Mouse (Mus musculus): ENCODE results near the gene Ndst2.
A peak's percentile ranks its signal among the peaks of the same experiment; 100 is the strongest.

Gene Ndst2

DNA sequence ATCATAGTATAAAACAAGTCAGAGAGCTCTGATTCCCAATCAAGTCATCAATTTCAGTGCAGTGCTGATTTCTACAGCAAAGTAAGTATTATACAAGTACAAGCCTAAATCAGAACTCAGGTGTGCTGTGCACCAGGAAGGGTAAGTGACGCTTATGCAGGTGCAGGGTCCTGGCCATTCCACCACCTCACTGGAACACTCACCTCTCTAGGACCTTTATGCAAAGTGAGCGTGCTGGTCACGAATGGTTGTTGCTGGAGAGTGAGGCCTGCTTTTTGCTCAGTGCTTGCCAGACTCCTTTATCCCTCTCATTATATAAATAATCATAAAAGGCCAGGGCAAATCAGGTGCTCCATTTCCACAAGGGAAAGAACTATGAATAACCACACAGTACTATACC is 34.0 kb downstream of the Ndst2 start:
- no peak for DNase-seq (ENCODE audit: low read depth, low spot score)

DNA sequence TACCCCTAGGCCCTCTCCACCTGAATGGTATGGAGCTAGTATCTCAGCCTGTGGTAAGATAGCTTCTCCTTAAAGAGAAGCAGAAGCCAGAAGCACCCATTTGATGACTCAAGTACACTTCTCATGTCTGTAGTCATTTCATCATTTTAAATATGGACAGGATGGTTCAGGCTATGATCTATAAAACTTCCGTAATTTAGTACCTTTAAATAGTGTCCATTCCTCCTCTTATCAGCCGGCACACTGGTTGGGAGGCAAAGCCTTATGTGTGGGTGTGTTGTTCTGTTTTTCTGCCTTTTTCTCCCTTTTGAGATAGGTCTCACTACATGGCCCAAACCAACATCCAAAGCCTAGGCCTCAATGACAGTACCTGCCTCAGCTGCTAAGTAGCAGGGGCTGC is 35.8 kb downstream of the Ndst2 start:
- DNase-seq (ENCODE audit: low read depth, low spot score), result no peak

DNA sequence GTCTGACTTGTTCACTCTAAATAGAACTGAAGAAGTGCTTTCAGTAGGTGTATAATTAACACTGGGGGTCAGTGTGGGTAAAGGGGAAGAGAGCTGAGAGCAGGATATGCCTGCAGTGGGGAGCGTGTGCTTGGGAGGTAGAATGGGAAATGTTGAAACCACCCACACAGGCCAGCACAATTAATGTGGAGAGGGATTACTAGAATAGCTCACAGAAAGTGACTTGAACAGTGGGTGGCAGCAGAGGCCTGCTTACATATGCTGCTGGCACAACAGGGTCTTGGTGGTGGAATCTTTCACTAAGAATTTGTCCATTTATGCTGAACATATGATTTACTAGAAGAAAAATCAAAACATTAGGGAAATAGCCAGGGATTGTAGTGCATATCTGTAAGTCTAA is 37.4 kb downstream of the Ndst2 start:
- no peak for DNase-seq (ENCODE audit: low read depth, low spot score)

DNA sequence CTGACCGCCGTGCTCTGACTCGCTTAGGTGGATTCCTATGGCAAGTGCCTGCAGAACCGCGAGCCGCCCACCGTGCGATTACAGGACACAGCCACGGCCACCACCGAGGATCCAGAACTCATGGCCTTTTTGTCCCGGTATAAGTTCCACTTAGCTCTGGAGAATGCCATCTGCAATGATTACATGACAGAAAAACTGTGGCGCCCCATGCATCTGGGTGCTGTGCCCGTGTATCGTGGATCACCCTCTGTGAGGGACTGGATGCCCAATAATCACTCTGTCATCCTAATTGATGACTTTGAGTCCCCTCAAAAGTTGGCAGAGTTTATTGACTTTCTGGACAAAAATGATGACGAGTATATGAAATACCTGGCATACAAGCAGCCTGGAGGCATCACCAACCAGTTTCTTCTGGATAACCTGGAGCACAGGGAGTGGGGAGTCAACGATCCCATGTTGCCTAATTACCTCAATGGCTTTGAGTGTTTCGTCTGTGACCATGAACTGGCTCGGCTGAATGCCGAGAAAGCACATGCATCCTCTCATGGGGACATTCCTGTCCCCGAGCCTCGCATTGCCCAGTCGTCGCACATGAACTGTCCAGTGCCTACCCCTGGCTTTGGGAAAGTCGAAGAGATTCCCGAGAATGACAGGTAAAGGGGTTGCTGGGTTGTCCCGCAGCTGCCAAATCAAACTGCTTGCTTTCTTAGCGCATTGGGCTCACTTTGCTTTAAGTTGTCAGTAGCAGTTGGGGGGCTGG is 38.4 kb downstream of the Ndst2 start:
- DNase-seq (ENCODE audit: low read depth, low spot score), result no peak

DNA sequence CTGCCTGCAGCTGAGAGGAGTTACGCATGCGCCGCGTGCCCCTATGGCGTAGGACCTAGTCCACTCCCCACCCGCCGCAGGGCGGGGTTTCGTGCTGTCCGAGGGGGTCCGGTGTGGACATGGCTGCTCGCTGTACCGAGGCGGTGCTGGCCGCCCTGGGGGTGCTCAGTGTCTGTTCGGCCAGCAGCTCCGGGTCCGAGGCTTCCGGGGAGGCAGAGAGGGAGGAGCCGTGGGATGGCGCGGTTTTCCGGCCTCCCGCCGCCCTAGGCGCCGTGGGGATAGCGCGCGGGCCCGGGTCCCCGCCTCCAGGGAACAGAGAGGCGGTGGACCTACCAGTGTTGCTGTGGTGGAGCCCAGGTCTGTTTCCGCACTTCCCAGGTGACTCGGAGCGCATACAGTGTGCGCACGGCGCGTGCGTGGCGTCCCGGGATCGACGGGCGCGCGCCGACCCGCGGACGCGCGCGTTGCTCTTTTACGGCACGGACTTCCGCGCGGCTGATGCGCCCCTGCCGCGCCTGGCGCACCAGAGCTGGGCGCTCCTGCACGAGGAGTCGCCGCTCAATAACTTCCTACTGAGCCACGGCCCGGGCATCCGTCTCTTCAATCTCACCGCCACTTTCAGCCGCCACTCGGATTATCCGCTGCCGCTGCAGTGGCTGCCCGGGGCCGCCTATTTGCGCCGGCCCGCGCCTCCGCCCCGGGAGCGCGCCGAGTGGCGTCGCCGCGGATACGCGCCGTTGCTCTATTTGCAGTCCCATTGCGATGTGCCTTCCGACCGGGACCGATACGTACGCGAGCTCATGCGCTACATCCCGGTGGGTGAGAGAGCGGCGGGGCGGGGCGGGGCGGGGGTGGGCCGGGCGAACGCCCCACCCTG is 39.2 kb downstream of the Ndst2 start, which contains the start of gene Fut11:
TSS of gene Fut11 (plus strand) at position 85 of the 877 bp plus-strand sequence.
- peak; percentile 58 for DNase-seq (ENCODE audit: low read depth, low spot score)

DNA sequence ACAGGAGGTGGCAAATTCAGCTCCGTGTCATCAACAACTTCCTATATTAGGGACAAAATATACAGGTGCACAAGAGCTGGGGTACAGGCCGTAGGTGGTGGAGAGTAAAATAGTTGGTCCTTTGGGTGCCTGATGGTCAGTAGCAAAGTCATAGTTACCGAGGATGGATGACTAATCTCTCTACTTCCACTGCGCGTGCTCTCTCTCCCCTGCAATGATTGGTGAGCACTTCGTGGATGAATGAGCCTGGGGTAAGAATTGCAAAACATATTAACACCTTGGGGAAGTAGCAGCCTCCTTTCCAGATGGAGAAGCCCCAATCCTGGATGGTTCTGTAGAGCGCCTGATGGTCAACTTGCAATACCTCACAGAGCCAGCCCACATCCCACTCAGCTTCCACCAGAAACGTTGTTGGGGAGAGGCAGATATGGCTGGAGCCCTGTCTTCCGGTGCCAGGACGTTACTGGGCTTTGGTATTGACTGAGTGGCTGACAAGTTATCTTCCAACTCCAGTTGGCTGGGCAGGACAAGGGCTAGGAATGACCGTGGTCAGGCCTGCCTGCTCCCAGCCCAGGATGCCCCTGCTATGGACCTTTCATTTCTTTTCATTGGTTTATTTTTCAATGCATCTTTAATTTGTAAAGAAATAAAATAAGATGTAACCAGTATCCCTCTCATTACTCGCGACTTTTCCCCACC is 40.0 kb downstream of the Ndst2 start:
- DNase-seq (ENCODE audit: low read depth, low spot score), result no peak

DNA sequence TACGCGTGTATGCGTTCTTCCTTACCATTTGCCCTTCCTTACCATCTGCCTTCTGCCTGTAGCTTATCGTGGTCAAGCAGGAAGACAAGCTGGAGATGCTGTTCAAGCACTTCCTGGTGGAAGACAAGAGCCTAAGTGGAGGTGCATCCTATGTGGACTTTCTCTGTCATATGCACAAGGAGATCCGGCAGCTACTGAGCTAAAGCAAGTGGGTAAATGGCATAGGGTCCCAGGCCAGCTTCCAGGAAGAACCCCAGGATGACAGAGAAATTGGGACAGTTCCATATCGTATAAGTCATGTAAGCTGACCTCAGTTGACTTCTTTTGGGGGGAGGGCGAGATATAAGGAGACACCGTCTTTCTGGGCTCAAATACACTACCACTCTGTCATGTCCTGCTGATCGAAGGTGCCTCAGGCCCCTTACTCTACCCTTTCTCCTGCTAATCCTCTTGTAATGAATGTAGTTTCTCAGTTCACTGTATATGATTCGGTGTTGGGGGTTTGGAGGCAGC is 40.7 kb downstream of the Ndst2 start:
- no peak for DNase-seq (ENCODE audit: low read depth, low spot score)

DNA sequence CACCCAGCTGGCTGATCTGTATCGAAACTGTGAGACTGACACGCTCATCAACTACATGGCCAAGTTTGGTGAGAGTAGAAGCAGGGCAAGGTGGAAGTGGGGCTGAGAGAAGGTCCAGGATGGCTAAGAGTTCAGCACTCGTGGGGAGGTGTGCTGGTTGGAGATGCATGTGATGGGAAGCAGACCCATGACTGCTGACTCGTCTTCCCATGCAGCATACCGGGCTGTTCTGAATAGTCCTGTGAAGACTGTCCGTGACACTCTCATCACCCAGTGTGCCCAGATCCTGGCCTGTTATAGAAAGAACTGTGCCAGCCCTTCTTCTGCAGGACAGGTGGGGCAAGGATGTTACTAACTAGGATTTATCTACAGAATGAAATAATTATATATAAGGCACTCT is 42.6 kb downstream of the Ndst2 start:
- no peak for DNase-seq (ENCODE audit: low read depth, low spot score)

DNA sequence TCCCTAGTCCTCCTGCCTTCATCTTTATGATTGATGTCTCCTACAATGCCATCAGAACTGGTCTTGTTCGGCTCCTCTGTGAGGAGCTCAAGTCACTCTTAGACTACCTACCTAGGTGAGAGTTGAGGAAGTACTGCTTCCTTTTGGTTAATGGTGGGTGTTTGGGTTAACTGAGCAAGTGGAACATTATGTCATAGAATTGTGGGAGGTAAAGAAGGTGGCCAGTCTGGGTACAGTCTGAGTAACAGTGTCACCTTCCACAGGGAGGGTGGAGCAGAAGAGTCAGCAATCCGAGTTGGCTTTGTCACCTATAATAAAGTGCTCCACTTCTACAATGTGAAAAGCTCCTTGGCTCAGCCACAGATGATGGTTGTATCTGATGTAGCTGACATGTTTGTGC is 45.4 kb downstream of the Ndst2 start:
- no peak for DNase-seq (ENCODE audit: low read depth, low spot score)

DNA sequence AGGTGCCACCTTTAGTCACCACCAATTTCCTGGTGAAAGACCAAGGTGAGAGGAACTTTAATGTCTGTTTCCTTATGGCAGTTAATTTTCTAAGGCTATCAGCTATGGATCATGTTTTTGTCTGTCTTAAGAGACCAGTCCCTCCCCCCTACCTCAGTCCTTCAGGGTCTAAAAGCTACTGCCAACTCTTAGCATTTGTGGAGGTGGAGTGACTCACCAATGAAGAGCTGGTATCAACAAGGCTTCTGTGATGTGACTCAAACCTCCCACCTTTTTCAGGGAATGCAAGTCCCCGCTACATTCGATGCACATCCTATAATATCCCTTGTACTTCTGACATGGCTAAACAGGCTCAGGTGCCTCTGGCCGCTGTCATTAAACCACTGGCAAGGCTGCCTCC is 47.8 kb downstream of the Ndst2 start:
- no peak for DNase-seq (ENCODE audit: low read depth, low spot score)

DNA sequence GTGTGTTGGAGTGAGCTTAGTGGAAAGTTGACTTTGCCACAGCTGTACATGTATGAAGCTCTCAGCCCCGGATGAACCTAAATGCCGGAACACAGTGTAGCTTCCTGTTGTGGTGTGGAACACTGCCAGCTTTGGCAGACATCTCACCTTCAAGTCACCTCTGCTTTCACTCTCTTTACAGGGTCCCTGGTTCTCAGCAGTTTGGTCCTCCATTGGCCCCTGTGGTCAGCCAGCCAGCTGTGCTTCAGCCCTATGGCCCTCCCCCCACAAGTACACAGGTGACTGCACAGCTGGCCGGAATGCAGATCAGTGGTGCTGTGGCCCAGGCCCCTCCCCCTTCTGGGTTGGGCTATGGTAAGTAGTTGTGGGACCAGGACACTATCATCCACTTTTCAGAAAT is 51.9 kb downstream of the Ndst2 start:
- no peak for DNase-seq (ENCODE audit: low read depth, low spot score)

DNA sequence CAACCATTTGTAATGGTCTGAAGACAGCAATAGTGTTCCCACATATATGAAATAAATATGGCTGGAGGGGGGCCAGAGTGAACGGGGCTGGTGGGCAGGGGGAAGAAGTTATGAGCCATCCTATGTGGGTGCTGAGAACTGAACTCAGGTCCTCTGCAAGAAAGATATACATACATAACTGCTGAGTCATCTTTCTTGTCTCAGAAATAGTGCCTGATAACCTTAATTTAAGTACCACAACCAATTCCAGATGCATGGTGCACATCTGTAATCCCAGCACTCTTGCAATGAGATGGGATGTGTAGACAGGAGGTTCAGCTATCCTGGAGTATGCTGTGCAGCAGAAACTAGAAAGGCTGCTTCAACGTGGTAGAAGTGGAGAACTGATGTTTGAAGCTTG is 52.6 kb downstream of the Ndst2 start:
- DNase-seq (ENCODE audit: low read depth, low spot score), result no peak

DNA sequence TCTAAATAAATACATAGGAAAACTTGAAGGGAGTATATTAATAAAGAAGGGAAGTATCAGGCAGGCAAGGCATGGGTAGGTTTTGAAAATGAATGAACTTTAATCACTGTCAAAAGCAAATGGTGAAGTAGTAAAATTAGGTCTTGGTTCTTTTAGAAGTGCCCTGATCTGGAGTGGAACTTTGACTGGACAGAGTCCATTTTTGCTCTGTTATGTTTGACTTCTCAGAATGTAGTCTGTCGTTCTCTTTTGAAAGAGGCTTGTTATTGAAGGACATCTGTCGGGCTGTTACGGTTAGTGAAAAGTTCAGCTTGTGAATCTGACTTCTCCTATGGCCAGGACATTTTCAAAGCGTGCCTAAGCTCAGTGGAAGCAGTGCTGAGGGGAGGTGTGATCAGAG is 56.5 kb downstream of the Ndst2 start:
- no peak for DNase-seq (ENCODE audit: low read depth, low spot score)

DNA sequence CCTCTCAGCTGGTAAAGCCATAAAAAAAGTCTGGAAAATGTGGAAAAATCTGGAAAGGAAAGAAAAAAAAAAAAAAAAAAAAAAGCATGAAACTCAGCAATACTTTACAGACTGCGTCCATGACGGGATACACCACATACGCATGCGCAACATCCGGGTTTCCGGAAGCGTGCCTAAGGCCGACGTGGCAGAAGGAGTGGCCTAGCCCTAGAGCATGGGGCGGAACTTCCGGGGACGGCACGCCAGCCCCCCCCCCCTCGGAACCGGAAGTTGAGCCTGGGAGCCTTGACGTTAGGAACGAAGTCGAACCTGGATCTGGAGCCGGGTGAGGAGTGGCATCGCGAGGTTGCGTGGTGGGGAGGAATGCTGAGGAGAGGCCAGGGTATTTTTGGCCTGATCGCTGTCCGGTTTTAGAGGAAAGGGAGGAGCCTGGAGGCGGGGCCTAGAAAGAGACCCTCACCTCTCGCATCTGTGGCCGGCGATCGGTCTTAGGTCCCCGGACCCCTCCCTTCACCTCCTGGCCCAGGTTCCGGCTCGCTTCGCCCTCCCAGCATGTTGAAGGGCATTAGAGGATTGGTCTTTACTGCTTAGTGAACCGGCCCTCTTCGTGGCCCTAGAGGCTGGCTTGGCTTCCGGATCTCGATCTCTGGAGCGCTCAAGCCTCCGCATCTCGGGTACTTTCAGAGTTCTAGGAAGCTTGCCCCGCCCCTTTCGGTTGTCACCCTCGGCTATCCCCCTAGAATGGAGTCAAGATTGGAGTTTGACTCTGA is 60.1 kb downstream of the Ndst2 start, which contains the start of gene Sec24c:
TSS of gene Sec24c (plus strand) at position 245 of the 770 bp plus-strand sequence.
- DNase-seq (ENCODE audit: low read depth, low spot score), result peak; percentile 99

DNA sequence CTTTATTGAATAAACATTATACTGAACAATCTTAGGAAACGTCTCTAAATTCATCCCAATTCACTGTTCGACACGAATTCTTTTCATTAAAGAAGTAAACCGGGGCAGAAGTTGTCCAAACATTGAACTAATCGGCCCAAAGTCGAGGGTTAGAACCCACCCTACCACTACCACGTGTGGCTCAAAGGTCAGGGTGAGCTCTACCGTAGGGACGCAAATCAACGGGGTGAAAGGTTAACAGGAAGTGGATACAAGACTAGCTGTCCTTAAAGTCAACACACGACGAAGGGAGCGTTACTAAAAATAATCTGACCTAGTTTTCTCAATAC is 60.7 kb downstream of the Ndst2 start:
- no peak for DNase-seq (ENCODE audit: low read depth, low spot score)
